Mouse (Mus musculus): ENCODE results near the gene Kazn.
A peak's percentile ranks its signal among the peaks of the same experiment; 100 is the strongest.

The Kazn gene

GRCm38 (mm10) chr4:142239240-142240126 is at the start of gene Kazn:
TSS of gene Kazn (minus strand) at chr4:142239401.
- peak; percentile 96 for DNase-seq

DNA sequence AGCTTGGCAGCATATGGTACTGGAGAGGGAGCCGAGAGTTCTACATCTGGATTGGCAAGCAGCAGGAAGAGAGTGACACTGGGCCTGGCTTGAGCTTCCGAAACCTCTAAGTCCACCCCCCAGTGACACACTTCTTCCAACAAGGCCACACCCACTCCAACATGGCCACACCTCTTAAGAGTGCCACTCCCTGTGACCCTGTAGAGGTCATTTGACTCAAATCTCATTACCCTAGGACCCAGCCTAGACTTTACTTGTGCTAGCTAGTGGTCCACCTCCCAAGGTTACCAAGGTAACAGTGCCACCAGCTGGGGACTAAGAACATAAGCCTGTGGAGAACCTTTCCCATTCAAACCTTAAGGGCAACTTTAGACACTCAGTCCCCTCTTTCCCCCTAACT is 46.3 kb upstream of the Kazn start:
- DNase-seq: no peak

DNA sequence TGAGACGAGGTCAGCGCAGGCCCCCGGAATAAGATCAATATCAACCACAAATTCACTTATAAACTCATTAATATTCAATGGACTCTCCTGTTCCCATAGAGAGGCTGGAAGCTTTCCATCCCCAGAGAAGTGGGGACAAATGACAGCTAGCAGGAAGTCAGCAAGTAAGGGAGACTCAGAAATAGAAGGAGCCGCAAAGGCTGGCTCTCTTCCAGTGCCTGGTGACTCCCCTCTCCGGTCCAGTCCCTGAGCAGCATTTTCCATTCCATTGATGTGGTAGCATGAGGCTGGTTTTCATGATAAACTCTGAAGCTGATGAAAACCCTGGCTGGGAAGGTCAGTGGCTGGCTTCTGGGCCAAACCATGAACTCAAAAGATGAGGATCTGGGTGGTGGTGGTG is 44.7 kb upstream of the Kazn start:
- no peak for DNase-seq

- no peak for DNase-seq
Measured at GRCm38 (mm10) chr4:142278197-142278575, 39.0 kb upstream of the Kazn start.

DNA sequence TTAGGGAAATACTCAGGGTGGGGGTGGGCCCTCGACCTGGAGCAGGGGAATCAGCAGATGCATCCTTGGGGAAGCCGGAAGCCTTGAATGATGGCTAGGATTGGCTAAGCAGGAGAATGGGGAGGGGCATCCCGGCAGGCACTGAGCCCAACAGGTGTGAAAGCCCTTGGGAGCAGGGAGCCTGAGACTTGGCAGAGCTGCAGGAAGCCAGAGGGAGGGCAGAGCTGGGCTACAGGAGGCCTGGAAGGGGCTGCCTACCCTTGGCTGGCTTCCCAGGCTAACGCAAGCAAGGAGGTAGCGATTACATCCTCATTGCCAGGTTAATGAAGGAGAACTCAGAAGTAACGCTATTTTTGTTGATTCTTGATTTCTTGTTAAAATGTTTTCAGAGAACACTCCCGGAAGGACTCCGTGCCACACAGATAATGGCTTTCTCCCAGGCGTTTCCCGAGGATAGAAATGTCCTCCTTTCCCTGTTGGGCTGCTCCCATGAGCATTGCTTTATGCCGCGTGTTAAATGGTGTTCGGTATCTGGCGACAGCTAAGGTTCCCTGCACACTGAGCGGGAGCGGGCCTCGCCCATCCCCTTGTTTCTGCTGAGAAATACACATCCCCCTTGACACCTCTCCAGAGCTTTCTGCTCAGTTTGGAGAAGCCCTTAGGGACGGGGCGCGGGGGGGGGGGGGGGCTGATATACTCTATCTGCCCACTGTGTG is 38.4 kb upstream of the Kazn start:
- peak; percentile 64 to 73 for DNase-seq

- DNase-seq: peak in 1 of 2 experiments; percentile 12
Measured at GRCm38 (mm10) chr4:142275242-142275641, 36.0 kb upstream of the Kazn start.

- DNase-seq: no peak
Measured at GRCm38 (mm10) chr4:142274441-142275234, 35.4 kb upstream of the Kazn start.

DNA sequence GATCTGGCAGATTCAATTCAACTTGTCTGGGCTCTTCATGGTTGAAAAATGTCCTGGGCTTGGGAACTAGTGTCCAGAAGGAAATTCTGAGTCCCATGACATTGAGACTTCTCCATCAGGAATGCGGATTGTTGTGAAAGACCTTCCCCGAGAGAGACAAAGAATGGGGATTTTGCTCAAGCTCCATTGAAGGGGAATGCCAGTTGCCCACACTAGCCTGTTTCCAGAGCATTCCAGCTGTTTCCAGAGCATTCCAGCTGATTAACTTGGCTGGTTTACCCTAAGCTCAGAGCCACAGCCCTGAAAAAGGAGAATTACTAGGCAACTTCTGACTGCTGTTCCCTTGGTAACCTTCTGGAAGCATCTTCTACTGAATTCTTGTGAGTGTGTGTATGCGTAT is 32.3 kb upstream of the Kazn start:
- no peak for DNase-seq

- DNase-seq: peak; percentile 16 to 41
Measured at GRCm38 (mm10) chr4:142267832-142268231, 28.6 kb upstream of the Kazn start.

DNA sequence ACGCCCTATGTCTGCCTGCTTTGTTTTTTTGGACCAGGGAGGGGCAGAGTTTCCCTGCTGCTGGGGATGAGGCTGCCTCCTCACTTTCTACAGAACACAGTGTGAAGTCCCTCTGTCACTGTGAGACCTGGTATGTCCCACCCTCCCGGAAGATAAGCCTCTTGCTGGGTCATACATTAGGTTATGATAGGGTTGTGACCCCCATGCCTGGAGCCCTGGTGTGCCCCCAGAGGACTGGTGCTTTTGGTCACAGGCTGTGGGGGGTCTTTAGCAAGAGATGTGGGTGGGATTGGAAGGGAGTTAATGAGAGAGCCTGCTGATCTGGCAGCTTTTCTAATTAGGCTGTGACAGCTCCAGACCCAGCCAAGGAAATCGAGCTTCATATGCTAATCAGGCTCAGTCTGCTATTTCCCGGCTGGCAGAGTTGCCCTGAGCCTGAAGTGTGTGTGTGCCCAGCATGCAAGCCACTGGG is 28.2 kb upstream of the Kazn start:
- peak in 1 of 2 experiments; percentile 33 for DNase-seq

DNA sequence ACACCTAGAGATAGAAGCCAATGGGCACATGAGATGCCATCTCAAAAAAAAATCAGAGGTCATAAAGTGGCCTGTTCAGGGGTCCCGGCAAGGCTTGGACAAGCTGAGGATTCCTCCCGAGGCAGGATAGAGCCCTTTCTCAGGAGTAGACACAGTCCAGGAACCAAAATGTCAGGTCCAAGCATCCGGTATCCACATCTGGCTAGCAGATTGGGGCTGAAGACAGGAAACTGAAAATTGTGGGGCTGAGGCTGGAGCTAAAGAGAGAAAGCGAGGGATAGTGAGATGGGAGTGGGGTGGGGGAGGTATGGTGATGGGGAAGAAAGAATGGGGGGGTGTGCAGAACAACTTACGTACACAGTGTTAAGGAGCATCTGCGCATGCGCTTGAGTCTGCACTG is 25.1 kb upstream of the Kazn start:
- DNase-seq: no peak

GRCm38 (mm10) chr4:142261725-142262124 is 22.5 kb upstream of the Kazn start:
- no peak for DNase-seq

- no peak for DNase-seq
Measured at GRCm38 (mm10) chr4:142258730-142259129, 19.5 kb upstream of the Kazn start.

DNA sequence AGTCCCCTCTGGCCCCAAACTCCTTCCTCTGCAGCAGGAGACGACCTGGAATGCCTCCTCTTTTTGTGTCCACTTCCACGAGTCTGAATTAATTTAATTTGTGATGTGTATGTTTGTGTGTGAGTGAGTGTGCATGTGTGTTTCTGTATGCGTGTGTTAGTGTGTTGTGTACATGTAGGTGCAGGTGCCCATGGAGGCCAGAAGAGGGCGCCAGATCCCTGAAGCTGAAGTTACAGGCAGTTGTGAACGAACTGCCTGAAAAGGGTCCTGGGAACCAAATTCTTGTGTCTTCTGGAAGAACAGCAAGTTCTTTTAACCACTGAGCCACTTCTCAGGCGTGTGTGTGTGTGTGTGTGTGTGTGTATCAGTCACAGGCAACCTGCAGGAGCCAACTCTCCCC is 14.9 kb upstream of the Kazn start:
- DNase-seq: peak in 1 of 2 experiments; percentile 30

- DNase-seq: peak; percentile 18 to 37
Measured at GRCm38 (mm10) chr4:142251471-142252354, 12.5 kb upstream of the Kazn start.

- DNase-seq: no peak
Measured at GRCm38 (mm10) chr4:142250054-142250453, 10.9 kb upstream of the Kazn start.

DNA sequence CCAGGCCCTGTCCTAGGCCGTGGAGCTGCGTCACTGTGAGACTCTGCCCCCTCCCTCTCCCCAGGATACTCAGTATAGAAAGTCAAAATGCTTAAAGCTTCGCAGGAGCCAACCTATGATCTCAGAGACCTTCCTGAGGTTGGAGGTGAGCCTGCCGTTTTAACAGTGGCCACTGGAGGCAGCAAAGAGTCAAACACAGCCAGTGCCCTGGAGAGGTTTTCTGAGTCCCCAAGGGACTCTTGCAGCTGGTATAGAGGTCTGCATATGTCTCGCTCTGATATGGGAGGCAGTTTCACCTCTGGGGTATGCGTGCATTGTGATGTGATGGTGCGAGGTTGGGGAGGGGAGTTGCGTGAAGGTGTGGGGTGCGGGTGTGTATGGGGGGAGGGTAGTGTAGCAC is 10.2 kb upstream of the Kazn start:
- peak; percentile 77 to 81 for DNase-seq

- DNase-seq: peak; percentile 94 to 95
Measured at GRCm38 (mm10) chr4:142248426-142248825, 9.2 kb upstream of the Kazn start.

- DNase-seq: no peak
Measured at GRCm38 (mm10) chr4:142246698-142247097, 7.5 kb upstream of the Kazn start.

DNA sequence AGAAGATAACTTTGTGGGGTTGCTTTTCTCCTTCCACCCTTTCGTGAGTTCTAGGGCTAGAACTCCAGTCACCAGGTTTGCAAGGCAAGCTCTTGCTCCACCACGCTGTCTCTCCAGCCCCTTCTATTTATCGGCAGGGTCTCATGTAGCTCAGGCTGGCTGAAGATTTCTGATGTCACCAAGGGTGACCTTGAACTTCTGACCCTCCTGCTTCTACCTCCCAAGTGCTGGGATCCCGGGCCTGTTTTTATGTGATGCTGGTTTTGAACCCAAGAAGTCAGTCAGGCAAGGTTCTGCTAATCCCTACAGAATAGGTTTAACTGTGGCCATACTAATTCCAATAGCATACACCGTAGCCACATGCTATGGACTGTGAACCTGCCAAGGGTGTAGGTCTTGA is 5.4 kb upstream of the Kazn start:
- DNase-seq: no peak

- DNase-seq: no peak
Measured at GRCm38 (mm10) chr4:142242750-142243383, 3.7 kb upstream of the Kazn start.

GRCm38 (mm10) chr4:142242164-142242563 is 3.0 kb upstream of the Kazn start:
- no peak for DNase-seq

All from kidney, postnatal 4 days (tissue).